Mouse (Mus musculus) gastrocnemius, adult 18-20 months (tissue): ENCODE measurements around the gene Flad1. TPM values are rescaled to one million over a fixed set of nuclear protein-coding genes. Genes with fewer than 3 reads are reported as not detected.

Experiments used
- DNase-seq: peaks from one replicate; pipeline ENCODE4 v3.0.0; 2021; ENCODE audit warnings: low spot score
- total RNA-seq, 2 experiments: library from RNA; stranded (reverse); gene quantifications; 2 replicates each; pipeline ENCODE4 v1.2.3; 2021

Gene Flad1
- total RNA-seq, 2 experiments from 2014 or later = 45.2 to 51.6 TPM

DNA sequence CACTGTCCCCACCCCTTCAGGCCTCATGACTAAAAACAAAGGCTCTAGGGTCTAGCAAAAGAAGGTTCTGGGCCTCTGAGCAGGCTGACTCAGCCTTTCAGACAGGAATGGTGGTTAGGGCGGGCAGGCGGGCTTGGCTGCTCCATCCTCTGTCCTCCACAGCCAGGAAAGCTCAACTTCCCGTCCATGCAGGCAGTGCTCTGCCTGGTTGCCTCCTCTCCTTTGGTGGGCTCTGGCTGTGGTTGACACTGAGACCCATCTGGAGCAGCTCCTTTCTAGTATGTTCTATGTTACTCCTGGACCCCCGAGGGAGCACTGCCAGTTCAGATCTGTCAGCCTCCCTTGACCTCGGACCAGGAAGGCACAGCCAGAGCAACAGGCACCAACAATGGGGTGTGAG, 9.0 kb downstream of the Flad1 start, which contains the start of gene Lenep:
Gene Lenep (minus strand): TSS at position 101 of the 400 bp plus-strand sequence.
- no peak for DNase-seq

DNA sequence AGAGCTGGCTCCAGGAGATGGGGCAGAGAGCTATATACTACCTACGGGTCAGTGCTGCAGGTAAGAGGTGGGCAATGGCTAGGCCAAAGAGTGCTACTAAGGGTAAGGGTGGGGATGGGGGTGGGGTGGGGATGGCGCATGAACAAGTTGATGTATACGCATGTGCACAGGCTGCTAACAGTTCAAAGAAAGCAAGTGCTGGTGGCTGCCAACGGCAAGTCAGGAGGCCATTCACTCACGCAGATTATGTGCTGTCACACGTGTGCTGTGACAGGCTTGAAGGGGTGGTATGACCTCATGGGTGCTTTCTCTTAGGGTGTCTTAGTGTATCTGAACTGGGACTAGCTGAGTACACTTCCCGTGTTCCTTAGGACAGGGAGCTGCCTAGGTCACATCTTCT, 10.3 kb downstream of the Flad1 start:
- DNase-seq = no peak

DNA sequence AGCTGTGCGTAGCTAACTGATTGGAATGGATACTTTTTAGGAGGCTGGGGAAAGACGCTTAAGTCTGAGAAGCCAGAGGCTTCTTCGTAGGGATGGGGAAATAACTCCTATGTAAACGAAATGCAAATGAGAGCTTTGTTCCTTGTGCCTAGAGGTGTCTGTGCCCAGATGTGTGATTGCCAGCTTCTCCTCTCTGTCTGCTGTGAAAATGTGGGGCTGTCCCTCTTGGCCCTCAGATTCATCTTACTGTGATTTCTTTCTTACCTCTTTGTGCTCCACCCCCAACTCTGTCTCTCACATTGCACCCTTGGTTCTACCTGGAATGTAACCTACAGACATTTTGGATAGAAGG, 15.0 kb downstream of the Flad1 start:
- no peak for DNase-seq

DNA sequence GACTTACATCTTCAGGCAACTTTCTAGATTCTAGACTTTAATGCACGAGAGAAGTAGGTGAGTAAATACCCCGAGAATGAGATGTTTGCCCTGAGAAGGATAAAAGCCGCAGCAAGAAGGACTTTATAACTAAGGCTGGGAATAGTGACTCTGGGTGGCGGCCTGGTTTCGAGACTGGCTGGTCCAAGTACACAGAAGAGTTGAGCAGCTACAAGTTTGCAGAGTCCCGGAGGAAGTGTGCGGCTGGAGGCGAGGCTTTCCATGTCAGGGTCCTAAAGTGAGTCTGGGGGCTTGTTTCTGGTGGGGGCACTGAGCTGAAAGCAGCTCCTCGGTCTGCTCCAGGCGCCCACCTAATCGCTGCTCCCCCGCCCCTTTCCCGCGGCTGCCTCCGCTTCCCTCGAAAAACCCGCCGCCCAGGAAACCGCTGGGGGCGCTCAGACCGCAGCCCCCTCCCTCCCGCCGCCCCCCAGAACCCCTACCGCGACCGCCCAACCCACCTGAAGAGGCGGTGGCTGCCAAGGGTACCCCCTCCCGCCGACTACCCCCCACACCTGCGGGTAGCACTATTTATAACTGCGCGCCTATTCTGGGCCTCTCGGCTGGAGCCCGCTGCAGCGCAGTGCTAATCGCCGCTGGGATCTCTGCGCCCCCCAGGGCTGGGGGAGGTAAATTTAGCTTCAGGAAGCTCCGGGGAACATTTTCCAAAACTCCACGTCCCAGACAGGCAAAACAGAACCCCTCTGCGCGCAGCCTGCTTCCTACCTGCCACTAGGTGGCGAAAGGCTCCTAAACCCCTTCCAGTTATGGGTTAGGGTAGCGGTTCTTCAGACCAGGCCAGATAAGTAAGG, 15.6 kb downstream of the Flad1 start:
- peak; percentile 78 for DNase-seq

DNA sequence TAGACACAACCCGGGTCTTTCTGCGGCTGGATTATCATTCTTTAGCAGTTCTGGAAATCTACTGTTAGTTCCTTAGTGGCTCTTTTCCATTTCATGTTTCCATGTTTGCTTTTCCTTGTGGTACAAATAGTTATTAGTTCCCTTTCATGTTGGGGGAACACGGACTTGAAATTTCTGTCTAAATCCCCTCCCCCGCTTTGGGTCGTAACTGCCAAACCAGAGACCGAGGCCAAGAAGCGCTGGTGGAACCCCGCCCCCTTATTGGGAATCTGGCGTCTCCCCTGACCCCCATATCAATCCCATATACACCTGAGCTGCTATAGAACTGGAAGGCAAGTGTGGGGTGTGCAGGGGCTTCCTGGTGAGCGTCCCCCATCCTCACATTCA, 16.3 kb downstream of the Flad1 start:
- no peak for DNase-seq

DNA sequence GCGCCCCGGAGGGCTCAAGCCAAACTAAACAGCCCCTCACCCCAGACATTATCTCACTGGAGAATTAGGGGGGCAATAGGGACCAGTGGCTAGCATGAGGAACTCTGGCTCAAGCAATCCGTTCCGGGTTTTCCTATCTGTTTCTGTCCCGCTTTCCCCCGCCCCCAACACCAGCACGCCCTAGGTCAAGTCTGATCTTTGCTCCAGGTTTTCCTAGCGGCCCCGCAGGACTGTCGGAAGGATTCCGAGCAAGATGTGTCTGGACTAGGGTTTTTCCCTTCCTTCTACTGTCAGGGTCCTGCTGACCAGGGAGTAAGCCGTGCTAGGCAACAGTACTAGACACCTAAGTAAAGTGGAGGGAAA, 16.8 kb downstream of the Flad1 start:
- peak; percentile 88 for DNase-seq

DNA sequence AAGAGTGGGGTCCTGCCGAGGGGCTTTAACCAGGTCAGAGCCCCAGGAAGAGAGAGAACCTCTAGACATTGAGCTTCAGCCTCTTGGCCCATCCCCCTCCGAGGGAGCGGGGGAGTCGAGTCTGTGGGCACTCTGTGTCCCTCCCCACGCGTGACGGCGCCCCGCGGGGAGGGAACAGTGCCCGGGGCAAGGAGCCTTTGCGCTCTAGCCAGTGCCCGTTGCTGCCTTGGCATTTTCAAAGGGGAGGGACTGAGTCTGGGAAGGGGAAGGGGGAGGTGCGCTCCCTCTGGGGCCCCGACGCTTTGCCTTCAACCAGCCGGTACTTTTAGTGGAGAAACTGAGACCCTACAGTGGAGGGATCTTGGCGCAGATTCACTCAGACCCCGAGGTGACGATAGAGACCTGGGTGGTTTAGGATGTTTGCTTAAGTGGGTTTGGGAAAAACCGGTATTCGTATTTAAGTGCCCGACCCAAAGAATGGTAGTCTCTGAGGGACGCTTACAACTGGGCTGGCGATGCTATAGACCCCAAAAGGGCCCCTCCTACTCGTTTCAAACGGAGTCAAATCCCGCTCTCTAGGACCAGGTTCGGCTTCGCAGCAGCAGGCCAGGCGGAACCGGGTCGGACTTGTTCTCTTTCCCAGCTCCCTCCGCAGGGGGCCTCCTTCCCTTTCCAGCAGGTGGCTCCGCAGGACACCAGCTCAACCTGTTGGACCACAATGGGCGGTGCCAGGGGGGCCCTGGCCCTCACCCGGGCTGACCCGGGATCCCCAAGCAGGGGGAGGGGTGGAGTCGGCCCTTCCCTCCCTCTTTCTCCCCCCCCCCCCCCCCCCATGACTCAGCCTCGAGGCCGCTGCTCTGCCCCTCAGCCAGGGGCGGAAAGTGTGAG, 17.4 kb downstream of the Flad1 start, which contains the start of gene Zbtb7b:
Gene Zbtb7b (minus strand): TSS at position 771 of the 888 bp plus-strand sequence.
- peak; percentile 83 for DNase-seq

DNA sequence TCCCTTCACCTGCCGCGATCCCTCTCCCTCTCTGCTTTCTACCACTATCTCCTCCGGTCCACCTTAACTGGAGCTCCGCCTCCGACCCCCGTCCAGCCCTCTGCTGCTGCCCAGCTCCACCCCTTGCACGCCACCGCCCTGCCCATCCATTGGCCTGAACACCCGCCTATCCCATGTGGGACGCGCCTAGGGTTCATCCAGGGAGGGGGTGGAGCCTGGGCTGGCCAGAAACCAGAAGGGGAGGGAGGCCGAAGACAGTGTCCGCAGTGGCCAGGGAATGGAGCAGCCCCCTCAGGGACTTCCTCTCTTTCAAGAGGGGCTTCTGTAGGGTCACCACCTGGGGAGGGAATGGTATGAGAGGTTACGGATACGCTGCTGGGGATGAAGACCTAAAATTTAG, 18.1 kb downstream of the Flad1 start:
- DNase-seq = peak; percentile 100

DNA sequence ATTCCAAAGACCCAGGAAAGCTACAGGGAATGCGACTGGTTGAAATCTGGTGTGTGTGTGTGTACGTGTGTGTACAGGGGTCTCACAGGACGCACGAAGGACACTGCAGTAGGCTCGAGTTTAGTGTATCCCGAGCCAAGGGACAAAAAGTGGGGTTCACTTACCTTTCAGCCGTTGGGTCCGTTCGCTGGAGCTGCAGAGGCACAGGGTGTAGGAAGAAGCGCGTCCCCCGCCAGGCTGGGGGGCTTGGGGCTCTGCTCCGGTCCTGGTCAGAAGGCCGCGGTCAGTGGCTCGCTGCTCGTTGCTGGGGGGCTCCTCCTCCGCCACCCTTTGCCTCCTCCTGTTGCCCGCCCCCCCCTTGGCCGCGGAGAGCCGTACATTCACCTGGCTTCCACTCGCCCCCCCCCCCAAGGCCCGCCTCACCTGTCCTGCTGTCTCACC, 18.8 kb downstream of the Flad1 start:
- no peak for DNase-seq

DNA sequence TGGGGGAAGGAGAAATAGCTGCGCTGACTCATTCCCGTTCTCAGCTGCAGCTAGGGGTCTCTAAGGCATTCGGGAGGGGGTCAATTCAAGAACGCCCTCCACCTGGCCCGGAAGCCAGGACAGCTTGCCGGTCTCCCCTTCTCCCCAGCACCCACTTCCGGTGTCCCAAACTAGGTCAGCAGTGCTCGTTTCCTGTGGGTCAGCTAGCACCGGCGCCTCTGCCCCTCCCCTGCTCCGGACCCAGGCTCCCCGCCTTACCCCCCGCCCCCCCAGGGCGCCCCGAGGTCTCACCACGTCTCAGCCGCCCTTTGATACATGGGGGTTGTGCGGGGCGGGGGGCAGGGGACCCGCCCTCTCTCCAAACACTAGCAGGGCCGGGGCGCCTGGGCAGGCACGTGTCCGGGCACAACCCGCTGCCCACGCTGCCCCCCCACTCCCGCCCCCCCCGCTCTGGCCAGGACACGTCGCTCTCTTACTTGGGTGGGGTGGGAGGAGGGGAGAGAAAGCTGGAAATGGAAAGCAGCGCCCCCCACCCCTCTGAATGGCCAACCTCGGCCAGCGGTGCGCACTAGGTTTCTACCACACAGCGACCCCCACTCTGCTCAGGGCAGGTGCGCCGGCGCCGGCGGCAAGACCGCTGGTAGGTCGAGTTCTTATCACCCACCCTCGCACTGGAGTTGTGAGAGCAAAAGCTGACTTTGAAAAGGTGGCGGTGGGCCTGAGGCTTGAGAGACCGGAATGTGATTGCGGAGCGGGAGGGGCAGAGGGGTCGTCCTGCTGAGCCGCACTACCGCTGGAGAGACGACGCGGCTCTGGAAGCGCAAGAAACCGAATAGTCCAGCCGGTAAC, 19.8 kb downstream of the Flad1 start:
- DNase-seq = peak; percentile 81

DNA sequence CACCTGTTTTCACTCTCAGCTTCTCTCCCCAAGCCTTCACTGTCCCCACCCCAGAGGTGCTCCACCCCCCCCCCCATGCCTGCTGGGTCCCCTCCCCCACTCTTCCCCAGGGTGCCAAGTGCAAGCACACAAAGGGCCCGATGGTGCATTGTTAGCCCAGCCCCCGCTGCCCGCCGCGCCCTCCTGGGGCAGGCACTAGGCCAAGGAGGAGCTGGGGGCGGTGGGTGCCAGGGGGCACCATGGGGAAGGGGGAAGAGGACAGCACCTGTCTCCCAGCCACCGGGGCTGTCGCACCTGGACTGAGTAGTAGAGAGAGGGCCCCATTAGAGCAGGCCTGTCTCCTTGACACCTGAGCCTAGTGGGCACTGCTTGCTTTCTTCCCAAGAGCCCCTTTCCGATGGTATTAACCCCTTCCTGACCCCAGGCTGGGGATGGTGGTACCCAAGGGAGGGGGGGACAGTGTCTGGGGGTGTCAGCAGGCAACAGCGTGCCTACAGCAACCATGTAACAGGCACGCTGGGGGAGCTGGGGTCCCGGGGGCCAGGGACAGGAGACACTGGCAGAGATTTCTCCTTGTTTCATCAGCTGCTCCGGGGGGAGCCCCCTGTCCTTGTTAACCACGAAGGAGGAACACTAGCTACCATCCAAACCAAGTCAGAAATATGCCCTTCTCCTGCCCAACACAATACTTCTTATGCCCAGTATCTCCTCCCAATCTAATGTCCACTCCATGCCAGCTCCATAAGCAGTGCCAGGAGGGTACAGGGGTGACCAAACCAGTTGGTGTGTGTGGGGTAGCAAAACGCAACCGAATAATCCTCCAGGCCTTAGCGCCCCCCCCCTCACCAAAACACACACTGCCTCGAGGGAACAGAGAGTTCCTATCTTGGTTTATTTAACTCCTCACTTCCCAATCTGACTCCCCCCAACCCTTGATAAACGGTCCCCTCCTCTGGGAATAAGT, 20.7 kb downstream of the Flad1 start:
- no peak for DNase-seq

DNA sequence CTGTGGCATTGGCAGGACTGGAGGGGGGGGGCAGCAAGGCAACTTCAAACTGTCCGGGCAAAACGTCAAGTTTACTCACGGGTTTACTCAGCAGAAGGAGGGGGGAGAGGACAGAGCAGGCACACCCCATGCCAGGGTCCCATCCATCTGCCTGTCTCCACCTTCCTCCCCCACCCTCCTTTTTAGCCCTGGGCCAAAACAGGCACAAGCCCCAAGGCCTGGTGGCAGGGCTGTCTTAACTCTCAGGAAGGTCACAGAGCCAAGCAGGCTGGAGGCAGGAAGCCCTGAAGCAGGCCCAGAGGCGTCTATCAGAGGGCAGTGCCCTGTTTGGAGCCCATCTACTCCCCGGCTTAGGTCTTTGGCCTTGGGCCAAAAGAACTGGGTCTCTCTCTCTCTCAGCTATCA, 21.6 kb downstream of the Flad1 start:
- peak; percentile 66 for DNase-seq

DNA sequence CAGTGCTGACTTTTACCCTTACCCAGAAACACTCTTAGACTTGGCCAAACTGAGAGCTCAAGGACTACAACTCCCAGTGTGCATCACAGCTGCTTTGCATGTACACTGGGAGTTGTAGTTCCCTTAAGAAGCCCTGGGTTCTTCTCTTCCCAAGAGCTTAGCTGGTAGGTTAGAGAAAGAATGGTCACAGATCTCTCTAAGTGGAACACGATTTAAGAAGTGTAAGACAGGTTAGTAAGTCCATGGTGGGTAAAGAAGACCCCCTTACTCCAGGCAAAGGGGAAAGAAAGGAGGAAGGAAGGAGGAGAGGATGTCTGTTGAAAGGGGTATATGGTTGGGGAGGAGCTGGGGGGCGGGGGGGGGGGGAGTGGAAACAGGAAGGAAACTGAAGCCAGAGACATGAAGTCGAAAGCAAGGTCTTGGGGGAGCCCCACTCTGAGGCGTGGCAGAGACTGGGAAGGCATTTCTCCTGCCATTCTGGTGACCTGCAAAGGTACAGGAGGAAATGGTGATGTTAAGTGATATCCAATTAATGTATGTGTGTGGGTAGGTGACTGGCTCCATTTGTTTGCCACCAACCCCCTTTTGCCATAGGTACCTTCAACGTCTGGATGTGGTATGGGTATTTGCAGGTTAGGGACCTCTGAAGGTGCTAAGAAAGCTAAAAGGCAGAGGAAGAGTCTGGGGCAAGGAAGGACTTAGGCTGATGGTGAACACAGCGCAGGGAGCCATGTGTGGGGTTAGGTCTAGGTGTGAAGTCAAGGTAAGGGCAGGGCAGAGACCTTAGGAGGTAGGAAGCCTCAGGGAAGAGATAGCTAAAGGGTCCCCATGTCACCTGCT, 22.5 kb downstream of the Flad1 start:
- no peak for DNase-seq

DNA sequence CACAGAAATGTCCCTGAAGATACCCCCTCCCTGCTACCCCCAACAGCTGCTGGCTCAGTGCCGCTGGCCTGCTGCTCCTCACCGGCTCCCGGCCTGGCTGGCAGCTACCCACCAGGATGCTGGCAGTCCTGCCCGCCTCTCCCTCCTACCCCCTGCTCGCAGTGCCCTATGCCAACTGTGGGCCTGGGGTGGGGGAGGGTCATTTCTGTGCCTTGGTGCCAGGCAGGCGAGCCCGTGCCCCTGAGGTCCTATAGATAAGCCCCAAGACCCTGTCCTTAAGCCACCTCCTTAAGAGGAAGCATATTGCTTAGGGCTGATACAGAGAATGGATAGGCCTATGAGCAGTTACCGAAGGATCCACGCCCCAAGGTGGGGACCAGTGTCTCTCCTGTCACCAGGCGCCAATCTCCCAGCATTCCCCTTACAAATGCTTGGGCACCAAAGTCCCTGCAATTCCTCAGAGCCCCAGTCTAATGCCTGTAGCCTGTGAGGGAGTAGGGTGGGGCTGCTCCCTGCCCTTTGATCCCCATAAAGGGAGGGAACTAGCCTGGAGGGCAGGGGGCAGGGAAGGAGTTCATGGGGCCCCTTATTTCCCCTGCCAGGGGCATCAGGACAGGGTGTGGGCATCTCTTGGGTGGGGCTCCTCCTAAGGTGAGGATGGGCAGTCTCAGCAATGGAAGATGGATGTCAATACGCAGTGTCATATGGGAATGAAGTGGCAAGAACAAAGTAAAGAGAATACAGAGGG, 23.4 kb downstream of the Flad1 start:
- DNase-seq = peak; percentile 73

DNA sequence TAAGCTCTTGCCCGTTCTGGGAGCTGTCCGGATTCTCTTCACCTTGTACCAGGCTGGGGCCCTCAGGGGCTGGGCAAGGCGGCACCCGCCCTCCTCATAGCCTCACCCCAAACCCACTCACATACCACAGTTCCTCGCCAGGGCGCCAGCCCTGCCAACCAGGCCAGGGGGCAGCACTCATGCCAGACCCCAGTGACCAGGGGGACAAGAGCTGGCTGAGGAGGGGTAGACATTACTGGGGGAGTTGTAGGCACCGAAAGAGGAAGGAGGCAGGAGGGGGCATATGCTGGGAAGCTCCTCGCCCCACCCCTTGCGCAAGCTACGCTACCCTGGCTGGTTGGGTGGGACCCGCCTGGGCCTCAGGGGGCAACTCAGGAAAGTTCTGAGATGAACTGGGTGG, 24.0 kb downstream of the Flad1 start:
- DNase-seq = no peak

DNA sequence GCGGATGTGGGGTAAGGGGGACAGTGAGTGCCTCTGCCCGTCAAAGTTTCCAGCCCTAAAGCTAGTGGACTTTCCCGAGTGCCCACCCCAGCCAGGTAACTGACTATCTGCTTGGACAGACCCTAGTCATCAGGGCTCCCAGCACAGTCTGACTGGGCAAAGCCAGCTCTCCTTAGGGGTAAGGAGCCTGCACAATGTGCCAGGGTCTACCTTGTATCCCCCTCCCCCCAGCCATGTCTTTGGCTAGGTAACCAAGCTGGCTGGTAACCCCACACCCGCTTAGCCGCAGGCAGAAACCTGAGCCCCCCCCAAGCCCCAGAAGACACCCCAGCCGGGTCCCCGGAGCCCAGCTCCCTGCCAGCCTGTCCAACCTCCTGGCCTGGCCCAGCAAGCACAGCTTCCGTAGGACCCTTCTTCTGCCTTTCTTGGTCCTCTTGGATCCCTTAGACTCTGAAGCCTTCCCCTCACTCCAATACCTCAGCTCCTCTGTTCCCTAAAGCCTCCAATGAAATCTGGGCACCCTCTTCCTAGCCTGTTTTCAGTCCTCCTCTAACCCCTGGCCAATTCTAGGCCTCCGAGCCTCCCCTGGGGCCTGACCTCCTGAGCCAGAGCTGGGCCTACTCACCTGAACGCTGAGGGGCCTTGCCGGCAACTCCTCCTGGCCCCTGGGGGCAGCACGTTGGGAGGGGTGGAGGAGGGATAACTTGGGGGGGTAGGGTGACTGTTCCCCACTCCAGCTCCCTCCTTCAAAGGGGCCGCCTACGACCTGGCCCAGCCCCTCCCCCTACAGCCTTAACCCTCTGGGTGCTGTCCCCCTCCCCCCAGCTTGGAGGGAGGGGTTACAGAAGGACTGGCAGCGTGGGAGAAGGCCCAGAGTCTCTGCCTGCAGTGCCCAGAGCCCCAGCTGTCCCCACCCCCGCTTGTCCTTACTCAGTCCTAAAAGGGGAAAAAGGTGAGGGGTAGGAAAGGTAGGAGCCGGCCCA, 24.9 kb downstream of the Flad1 start:
- no peak for DNase-seq

DNA sequence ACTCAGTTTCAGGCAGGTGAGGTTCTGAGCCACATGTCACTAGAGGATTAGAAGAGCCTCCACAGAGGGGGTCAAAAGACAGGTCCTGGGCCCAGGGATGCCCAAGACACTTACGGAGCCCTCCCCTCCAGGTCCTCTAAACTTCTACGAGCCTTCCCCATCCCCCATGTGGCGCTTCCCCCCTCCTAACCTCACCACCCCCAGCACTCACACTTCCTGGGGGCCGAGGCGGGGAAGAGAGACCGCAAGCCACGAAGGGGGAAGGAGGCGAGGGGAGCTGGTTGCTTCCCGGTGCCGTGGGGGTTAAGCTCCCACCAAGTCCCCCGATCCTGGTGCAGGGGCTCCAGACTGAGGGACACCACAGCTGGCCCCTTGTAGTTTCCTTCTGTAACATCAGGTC, 26.2 kb downstream of the Flad1 start:
- DNase-seq = no peak
